Mouse (Mus musculus) cerebellum, adult 2 months (tissue): ENCODE measurements around the gene Adamts17.

Experiments
- CTCF ChIP-seq: fragments of 200-500 bp; IDR thresholded peaks from 2 replicates; pipeline ENCODE4 v1.5.1; 2011; ENCODE audit warnings: low read depth, mild to moderate bottlenecking, control low read depth, low read length, moderate library complexity, borderline replicate concordance; ENCODE audit not compliant: insufficient read depth
- POLR2A ChIP-seq: fragments of 200-500 bp; IDR thresholded peaks from 2 replicates; pipeline ENCODE4 v1.6.1; 2011; ENCODE audit warnings: low read length, control low read depth, borderline replicate concordance; ENCODE audit not compliant: insufficient read depth

DNA sequence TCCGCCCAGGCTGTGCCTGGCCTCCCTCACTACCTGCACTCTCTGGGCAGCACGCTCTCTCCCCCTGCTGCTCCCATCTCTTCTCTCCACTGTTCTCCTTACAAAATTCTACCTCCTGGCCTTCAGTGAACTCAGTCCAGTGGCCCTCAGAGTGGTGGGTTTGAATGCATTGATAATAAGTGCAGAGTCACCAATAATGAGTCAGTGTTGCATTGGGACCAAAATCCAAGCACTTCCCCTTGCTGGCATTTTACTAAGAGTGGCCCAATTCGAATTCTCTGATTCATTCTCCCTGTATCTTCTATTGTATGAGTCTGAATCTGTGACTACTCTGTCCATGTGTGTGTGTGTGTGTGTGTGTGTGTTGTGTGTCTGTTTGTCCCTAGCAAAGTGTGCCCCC lies 32.7 kb upstream of the Adamts17 start:
- TF ChIP-seq CTCF (no peak), POLR2A (no peak)
